Mouse (Mus musculus): ENCODE results near the gene Atrnl1. TPM values are rescaled to one million over a fixed set of nuclear protein-coding genes. Genes with fewer than 3 reads are reported as not detected.

The Atrnl1 gene
- polyA plus RNA-seq, 1 experiment = 4.2 TPM

DNA sequence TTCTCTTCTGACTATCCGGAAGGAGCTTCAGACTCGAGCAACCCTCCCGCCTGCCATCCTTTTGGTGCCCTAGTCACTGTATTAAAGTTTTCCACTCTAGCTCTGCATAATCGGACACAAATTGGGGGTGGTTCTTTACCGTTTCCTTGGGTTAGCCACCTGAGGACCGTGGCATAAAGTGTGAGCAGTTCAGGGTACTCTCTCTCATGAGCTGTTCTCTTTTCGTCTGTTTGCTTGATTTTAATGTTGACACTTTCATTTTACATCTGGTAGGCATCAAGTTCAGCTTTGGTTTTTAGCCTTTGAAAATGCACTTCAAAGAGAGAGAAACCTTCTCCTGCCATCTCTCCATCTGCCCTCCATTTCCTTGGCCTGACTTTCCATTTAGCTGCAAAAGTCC, 484.9 kb downstream of the Atrnl1 start:
- Histone ChIP-seq H3K27ac (ENCODE audit: control insufficient read depth, insufficient read depth, low read depth, low read length, poor library complexity) (no peak overlapping the region), H3K4me1 (ENCODE audit: control insufficient read depth, insufficient read depth, low read length) (peaks cover 3% of the 10 kb centered on the region; the same call in 1 of the 2 replicates), H3K4me3 (replicated peaks; ENCODE audit: control insufficient read depth, low read depth, low read length) (no peak overlapping the region)
- WGBS = 84% methylated on average over 7 of the region's 7 CpGs
- TF ChIP-seq CTCF (IDR thresholded peaks at IDR 0.05; ENCODE audit: control insufficient read depth, insufficient read depth, low read length) (no peak), POLR2A (IDR thresholded peaks at IDR 0.05; ENCODE audit: borderline replicate concordance, control insufficient read depth, low read depth, low read length) (no peak)

DNA sequence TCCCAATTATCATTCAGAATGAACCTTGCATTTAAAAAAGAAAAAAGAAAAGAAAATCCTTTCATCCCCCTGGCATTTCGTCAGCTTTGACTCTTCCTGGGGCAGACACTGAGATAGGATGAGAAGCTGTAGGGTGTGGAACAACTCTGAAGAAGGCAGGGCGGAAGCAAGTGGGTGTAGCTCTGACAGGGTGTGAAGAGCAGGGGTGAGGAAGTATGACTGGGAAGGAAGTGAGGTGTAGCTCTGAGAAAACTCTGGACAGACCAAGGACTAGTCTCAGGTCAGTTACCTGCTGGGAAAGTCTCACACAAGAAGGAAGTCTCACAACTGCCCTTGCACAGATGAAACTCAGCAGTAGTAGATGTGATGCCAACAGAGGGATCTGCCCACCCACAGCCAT, 486.4 kb downstream of the Atrnl1 start:
- WGBS = 59% methylated on average over 2 of the region's 2 CpGs
- no peak for TF ChIP-seq POLR2A (IDR thresholded peaks at IDR 0.05; ENCODE audit: borderline replicate concordance, control insufficient read depth, low read depth, low read length)
- Histone ChIP-seq H3K27ac (ENCODE audit: control insufficient read depth, insufficient read depth, low read depth, low read length, poor library complexity) (peak overlapping the region; percentile 50; the same call in 1 of the 2 replicates), H3K4me3 (replicated peaks; ENCODE audit: control insufficient read depth, low read depth, low read length) (no peak overlapping the region), H3K4me1 (ENCODE audit: control insufficient read depth, insufficient read depth, low read length) (peaks cover 3% of the 10 kb centered on the region; the same call in 1 of the 2 replicates)

DNA sequence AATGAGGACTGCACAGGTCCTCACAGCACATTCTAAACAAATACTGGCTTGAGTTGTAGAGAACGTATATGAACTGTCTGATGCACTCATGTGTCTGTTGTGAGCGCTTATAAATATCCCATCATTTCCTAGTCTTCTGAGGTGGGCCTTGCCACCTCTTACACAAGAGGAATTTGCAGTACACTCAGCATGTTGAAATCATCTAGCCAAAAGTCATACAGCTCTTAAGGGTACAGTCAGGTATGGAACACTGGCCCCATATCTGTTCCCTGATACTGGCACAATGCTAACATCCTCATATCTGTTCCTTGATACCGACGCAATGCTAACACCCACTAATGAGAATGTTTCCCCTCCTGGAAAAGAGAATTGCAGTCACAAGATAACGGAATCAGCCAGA, 488.7 kb downstream of the Atrnl1 start:
- 48% methylated on average over 5 of the region's 5 CpGs for WGBS
- TF ChIP-seq POLR2A (IDR thresholded peaks at IDR 0.05; ENCODE audit: borderline replicate concordance, control insufficient read depth, low read depth, low read length) = no peak
- H3K27ac ChIP-seq (ENCODE audit: control insufficient read depth, insufficient read depth, low read depth, low read length, poor library complexity) = peak overlapping the region; percentile 33; the same call in 1 of the 2 replicates
- H3K4me1 ChIP-seq (ENCODE audit: control insufficient read depth, insufficient read depth, low read length) = peaks cover 5% of the 10 kb centered on the region
- no peak overlapping the region for H3K4me3 ChIP-seq (replicated peaks; ENCODE audit: control insufficient read depth, low read depth, low read length)

DNA sequence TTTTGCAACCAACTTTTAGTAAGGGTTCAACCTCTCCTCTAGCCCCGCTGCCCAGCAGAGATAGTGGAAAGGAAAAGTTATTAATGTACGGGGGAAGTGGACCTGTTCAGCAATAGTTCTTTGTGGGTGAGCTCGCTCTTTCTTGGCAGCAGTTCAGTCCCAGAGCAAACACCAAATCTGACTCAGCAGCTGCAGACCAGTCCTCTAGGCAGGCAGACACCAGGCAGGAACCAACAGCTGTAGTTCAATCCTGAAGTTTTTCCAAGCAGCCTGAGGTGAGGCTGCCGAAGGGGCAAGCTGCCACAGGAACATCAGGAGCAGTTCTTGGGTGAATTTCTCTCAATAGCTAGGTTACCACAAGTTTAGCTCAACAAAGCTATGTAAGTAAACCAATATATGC, 489.5 kb downstream of the Atrnl1 start:
- Histone ChIP-seq H3K4me3 (replicated peaks; ENCODE audit: control insufficient read depth, low read depth, low read length) (no peak overlapping the region), H3K4me1 (ENCODE audit: control insufficient read depth, insufficient read depth, low read length) (peaks cover 6% of the 10 kb centered on the region), H3K27ac (ENCODE audit: control insufficient read depth, insufficient read depth, low read depth, low read length, poor library complexity) (peak overlapping the region; percentile 56; the same call in 1 of the 2 replicates)
- 55% methylated on average over 4 of the region's 4 CpGs for WGBS
- TF ChIP-seq CTCF (IDR thresholded peaks at IDR 0.05; ENCODE audit: control insufficient read depth, insufficient read depth, low read length) (no peak), POLR2A (IDR thresholded peaks at IDR 0.05; ENCODE audit: borderline replicate concordance, control insufficient read depth, low read depth, low read length) (no peak)

DNA sequence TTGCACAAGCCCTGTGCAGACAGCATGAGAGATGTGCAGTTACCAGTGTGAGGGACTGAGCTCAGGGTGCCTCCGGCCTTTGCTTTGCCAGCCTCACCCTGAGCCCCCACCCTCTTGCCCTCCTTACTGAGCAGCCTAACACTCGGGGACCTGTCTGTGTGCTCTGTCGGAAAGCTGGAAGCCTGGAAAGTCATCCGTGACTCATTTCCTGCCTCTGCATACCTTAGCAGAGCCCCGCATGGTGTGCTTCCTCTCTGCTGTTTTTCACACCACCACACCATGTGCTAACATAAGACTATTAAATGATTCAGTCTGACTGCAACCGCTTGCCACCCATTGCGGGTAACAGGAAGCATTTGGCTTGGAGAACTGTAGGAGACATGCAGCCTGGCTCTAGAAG, 493.7 kb downstream of the Atrnl1 start:
- 9% methylated on average over 7 of the region's 7 CpGs for WGBS
- Histone ChIP-seq H3K4me3 (replicated peaks; ENCODE audit: control insufficient read depth, low read depth, low read length) (no peak overlapping the region), H3K27ac (ENCODE audit: control insufficient read depth, insufficient read depth, low read depth, low read length, poor library complexity) (peak overlapping the region; percentile 36), H3K4me1 (ENCODE audit: control insufficient read depth, insufficient read depth, low read length) (peaks cover 3% of the 10 kb centered on the region)
- TF ChIP-seq POLR2A (IDR thresholded peaks at IDR 0.05; ENCODE audit: borderline replicate concordance, control insufficient read depth, low read depth, low read length) (no peak), CTCF (IDR thresholded peaks at IDR 0.05; ENCODE audit: control insufficient read depth, insufficient read depth, low read length) (no peak)

DNA sequence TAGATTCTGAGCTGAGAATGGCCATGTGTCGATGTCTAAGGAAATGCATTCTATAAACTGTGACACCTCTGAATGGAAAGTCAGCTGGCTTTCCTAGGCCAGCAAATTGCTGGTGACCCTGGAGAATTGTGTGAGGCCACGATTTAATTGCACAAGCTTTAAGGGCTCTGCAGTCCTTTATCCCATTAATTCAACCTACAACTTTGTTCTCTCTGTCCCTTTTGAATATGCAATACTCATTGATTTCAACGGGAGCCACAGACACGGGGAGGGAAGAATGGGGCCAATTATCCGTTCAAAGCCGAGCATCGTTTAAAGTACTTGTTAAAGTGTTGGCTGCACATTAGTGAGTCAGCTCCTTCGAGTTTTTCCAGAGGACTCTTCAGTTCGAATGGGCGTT, 496.8 kb downstream of the Atrnl1 start:
- WGBS = 83% methylated on average over 10 of the region's 10 CpGs
- TF ChIP-seq POLR2A (IDR thresholded peaks at IDR 0.05; ENCODE audit: borderline replicate concordance, control insufficient read depth, low read depth, low read length) (no peak), CTCF (IDR thresholded peaks at IDR 0.05; ENCODE audit: control insufficient read depth, insufficient read depth, low read length) (no peak)
- no peak overlapping the region for H3K27ac ChIP-seq (ENCODE audit: control insufficient read depth, insufficient read depth, low read depth, low read length, poor library complexity)
- no peak overlapping the region for H3K4me3 ChIP-seq (replicated peaks; ENCODE audit: control insufficient read depth, low read depth, low read length)
- H3K4me1 ChIP-seq (ENCODE audit: control insufficient read depth, insufficient read depth, low read length) = peaks cover 3% of the 10 kb centered on the region

DNA sequence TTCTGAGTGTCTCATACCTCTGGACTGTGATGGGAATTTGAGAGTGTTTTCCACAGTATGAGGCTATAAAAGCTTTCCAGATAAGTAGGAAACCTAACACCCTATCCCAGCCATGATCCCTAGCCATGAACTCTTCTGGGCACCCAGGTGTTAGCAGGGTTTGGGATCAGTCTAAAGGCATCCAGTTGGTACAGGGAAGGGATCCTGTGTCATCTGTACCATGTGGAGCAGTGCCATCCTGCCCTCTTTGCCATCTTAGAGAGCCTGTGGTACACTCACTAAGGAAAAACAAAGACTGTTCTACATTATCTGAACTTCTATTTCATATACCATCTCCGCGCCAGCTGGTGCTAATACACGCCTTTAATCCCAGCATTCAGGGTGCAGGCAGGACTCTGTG, 499.7 kb downstream of the Atrnl1 start:
- Histone ChIP-seq H3K4me1 (ENCODE audit: control insufficient read depth, insufficient read depth, low read length) (peaks cover 3% of the 10 kb centered on the region; the same call in 1 of the 2 replicates), H3K4me3 (replicated peaks; ENCODE audit: control insufficient read depth, low read depth, low read length) (no peak overlapping the region), H3K27ac (ENCODE audit: control insufficient read depth, insufficient read depth, low read depth, low read length, poor library complexity) (no peak overlapping the region)
- 92% methylated on average over 3 of the region's 3 CpGs for WGBS
- TF ChIP-seq CTCF (IDR thresholded peaks at IDR 0.05; ENCODE audit: control insufficient read depth, insufficient read depth, low read length) = no peak
- no peak for TF ChIP-seq POLR2A (IDR thresholded peaks at IDR 0.05; ENCODE audit: borderline replicate concordance, control insufficient read depth, low read depth, low read length)

DNA sequence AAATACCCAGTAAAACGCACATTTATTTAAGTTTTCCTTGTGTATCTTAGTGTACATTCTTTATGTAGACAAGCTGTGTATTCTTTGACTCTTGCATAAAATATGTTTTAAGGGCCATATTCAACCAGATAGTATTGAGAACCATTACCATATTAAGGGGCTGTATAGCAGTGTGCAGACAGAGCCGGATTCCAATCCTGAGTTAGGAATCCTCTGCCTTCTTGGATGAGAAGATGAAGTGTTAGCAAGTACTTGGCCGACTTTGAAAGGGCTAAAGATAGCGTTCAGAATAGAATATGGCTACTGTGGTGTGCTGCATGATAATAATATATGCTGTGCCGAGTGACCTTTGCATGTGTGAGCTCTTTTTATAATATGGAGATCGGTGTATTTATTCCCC, 500.5 kb downstream of the Atrnl1 start:
- 86% methylated on average over 6 of the region's 6 CpGs for WGBS
- no peak overlapping the region for H3K4me3 ChIP-seq (replicated peaks; ENCODE audit: control insufficient read depth, low read depth, low read length)
- peaks cover 3% of the 10 kb centered on the region; the same call in 1 of the 2 replicates for H3K4me1 ChIP-seq (ENCODE audit: control insufficient read depth, insufficient read depth, low read length)
- TF ChIP-seq POLR2A (IDR thresholded peaks at IDR 0.05; ENCODE audit: borderline replicate concordance, control insufficient read depth, low read depth, low read length) (no peak), CTCF (IDR thresholded peaks at IDR 0.05; ENCODE audit: control insufficient read depth, insufficient read depth, low read length) (no peak)
- no peak overlapping the region for H3K27ac ChIP-seq (ENCODE audit: control insufficient read depth, insufficient read depth, low read depth, low read length, poor library complexity)

DNA sequence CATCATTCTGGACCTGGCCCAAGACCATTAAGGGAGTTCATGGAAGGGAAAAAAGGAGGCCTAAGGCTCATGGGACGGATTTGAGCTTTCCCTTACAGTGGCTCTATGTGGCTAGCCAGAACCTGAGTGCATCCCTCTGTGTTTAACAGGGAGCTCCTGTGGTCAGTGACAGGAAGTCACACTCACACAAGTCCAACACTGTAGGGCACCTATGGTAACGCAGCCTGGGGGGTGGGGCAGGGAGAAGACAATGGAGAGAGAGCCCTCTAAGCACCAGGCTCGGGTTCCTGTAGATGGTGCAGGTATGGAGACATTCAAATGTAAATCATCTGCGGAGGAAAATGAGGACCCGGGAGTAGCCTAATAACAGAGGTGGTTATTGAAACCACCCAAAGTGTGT, 501.3 kb downstream of the Atrnl1 start:
- Histone ChIP-seq H3K27ac (ENCODE audit: control insufficient read depth, insufficient read depth, low read depth, low read length, poor library complexity) (no peak overlapping the region), H3K4me3 (replicated peaks; ENCODE audit: control insufficient read depth, low read depth, low read length) (no peak overlapping the region), H3K4me1 (ENCODE audit: control insufficient read depth, insufficient read depth, low read length) (peaks cover 3% of the 10 kb centered on the region; the same call in 1 of the 2 replicates)
- 69% methylated on average over 5 of the region's 5 CpGs for WGBS
- TF ChIP-seq CTCF (IDR thresholded peaks at IDR 0.05; ENCODE audit: control insufficient read depth, insufficient read depth, low read length) (no peak), POLR2A (IDR thresholded peaks at IDR 0.05; ENCODE audit: borderline replicate concordance, control insufficient read depth, low read depth, low read length) (no peak)

All from bone marrow, adult 2 months (tissue).